Comparison of ENCODE assay signal across 20 mouse cellular contexts in genomic region chr7:141299175-141299574, GRCm38 (mm10). TPM values are rescaled to one million over a fixed set of nuclear protein-coding genes. Genes with fewer than 3 reads are reported as not detected.
DNase-seq lines count a peak whose midpoint lies in the region; ATAC-seq and TF ChIP-seq lines count a peak whose summit lies in the region.
"Had no signal": no experiment of that assay in that cellular context is flagged by ENCODE, and none has a peak within 500 bp of the region (broad histone marks: within the 10 kb centered on the region; RNA-seq: fewer than 3 reads in every experiment).

No protein-coding gene starts in this region.

- H3K36me3 ChIP-seq in liver, postnatal 0 days (replicated peaks; ENCODE audit: insufficient read depth, low read length) = peaks cover 21% of the 10 kb centered on the region; the same call in 1 of the 2 replicates
- H3K36me3 ChIP-seq in forebrain, embryonic 11.5 days (ENCODE audit: control insufficient read depth, insufficient read depth, low read length) = peaks cover 4% of the 10 kb centered on the region; the same call in 1 of the 2 replicates

- WGBS in liver, postnatal 0 days (ENCODE audit: insufficient replicate concordance) = 88% methylated on average over 8 of the region's 8 CpGs
- 96% methylated on average over 8 of the region's 8 CpGs for WGBS in forebrain, embryonic 11.5 days

- no peak overlapping the region for H3K4me2 ChIP-seq in liver, postnatal 0 days (ENCODE audit: low read depth, low read length)
- no peak overlapping the region for H3K4me2 ChIP-seq in forebrain, embryonic 11.5 days (ENCODE audit: low read depth, low read length, severe bottlenecking)
- H3K4me2 ChIP-seq: heart, embryonic 12.5 days; hindbrain, embryonic 15.5 days had no signal

- H3K27me3 ChIP-seq in liver, postnatal 0 days (ENCODE audit: insufficient read depth, low read length) = peaks cover 16% of the 10 kb centered on the region
- peaks cover 18% of the 10 kb centered on the region for H3K27me3 ChIP-seq in forebrain, embryonic 11.5 days (ENCODE audit: control insufficient read depth, insufficient read depth, low read length)

- no peak overlapping the region for H3K9ac ChIP-seq in liver, postnatal 0 days (replicated peaks)
- H3K9ac ChIP-seq in forebrain, embryonic 11.5 days (ENCODE audit: low read length) = no peak overlapping the region
- H3K9ac ChIP-seq: heart, embryonic 12.5 days; hindbrain, embryonic 15.5 days had no signal

- no peak for ATAC-seq in cerebellum, adult (ENCODE audit: insufficient number of reproducible peaks, low FRiP score, low TSS enrichment)
- no peak for ATAC-seq in liver, postnatal 0 days
- ATAC-seq in forebrain, embryonic 11.5 days (replicated peaks; ENCODE audit: low FRiP score) = no peak
- ATAC-seq: CD4-positive, CD25-positive, alpha-beta regulatory T cell, adult 4 months; forebrain, embryonic 14.5 days; intestine, embryonic 16.5 days had no signal

- no peak overlapping the region for H3K4me3 ChIP-seq in liver, postnatal 0 days (ENCODE audit: low read depth, low read length)
- H3K4me3 ChIP-seq in forebrain, embryonic 11.5 days (ENCODE audit: low read depth, low read length) = no peak overlapping the region
- H3K4me3 ChIP-seq: embryonic facial prominence, embryonic 10.5 days; gastrocnemius, adult 2 months; heart, embryonic 12.5 days; hindbrain, embryonic 15.5 days had no signal

- no peak for TF ChIP-seq CTCF in liver, postnatal 0 days (IDR thresholded peaks at IDR 0.05; ENCODE audit: low read depth)

- TF ChIP-seq EP300 in liver, postnatal 0 days (IDR thresholded peaks at IDR 0.05; ENCODE audit: low read depth) = no peak

- H3K4me1 ChIP-seq in liver, postnatal 0 days (ENCODE audit: insufficient read depth) = peaks cover 13% of the 10 kb centered on the region
- H3K4me1 ChIP-seq in forebrain, embryonic 11.5 days (replicated peaks; ENCODE audit: control insufficient read depth, insufficient read depth, low read length) = peaks cover 3% of the 10 kb centered on the region

- H3K27ac ChIP-seq in liver, postnatal 0 days (ENCODE audit: low read depth) = no peak overlapping the region
- H3K27ac ChIP-seq in forebrain, embryonic 11.5 days (ENCODE audit: low read depth, low read length) = no peak overlapping the region
- H3K27ac ChIP-seq: embryonic facial prominence, embryonic 10.5 days; gastrocnemius, adult 2 months; hindbrain, embryonic 15.5 days had no signal

- peak; percentile 69 for DNase-seq in cerebellum, adult 11 months
- peak; percentile 36 to 53 for DNase-seq in right cerebral cortex, postnatal 10 days (ENCODE audit: low spot score in 2 of 2)
- DNase-seq in right cerebral cortex, postnatal 36 days (ENCODE audit: low spot score in 2 of 2) = no peak
- peak; percentile 85 to 88 for DNase-seq in cerebellum, postnatal 10 days
- DNase-seq in urinary bladder, postnatal 25 days (ENCODE audit: low spot score) = no peak
- DNase-seq in liver, postnatal 0 days = no peak
- DNase-seq in forebrain, embryonic 11.5 days (ENCODE audit: low spot score) = no peak
- DNase-seq: adrenal gland, postnatal 10 days; B cell, adult 2 months; gastrocnemius, adult 2 months; gastrocnemius, postnatal 25 days had no signal

- H3K9me3 ChIP-seq in liver, postnatal 0 days (ENCODE audit: low read length) = no peaks in the 10 kb centered on the region
- no peaks in the 10 kb centered on the region for H3K9me3 ChIP-seq in forebrain, embryonic 11.5 days (ENCODE audit: control insufficient read depth, low read length)
- H3K9me3 ChIP-seq: embryonic facial prominence, embryonic 10.5 days; G1E; heart, embryonic 12.5 days; hindbrain, embryonic 15.5 days had no signal

RNA-seq across cellular contexts. Expression of gene Drd4, which starts 7.4 kb away (rescaled TPM):
- not detected in 2 replicates for polyA plus RNA-seq in liver, postnatal 0 days (2015; fragmentation: Nextera tagmentation; extraction: Ambion mirVana)
- 0.24 and 0.43 TPM in 2 replicates for polyA plus RNA-seq in forebrain, embryonic 11.5 days (2014; fragmentation: Nextera tagmentation; extraction: Ambion mirVana)
- polyA plus RNA-seq: CD4-positive, CD25-positive, alpha-beta regulatory T cell, adult 4 months; G1E had no signal

RNA-seq across cellular contexts. Expression of gene Sct, which starts 20.2 kb away (rescaled TPM):
- not detected in 2 replicates for polyA plus RNA-seq in liver, postnatal 0 days (2015; fragmentation: Nextera tagmentation; extraction: Ambion mirVana)
- polyA plus RNA-seq in forebrain, embryonic 11.5 days (2014; fragmentation: Nextera tagmentation; extraction: Ambion mirVana) = 2.5 TPM in 2 replicates
- polyA plus RNA-seq: CD4-positive, CD25-positive, alpha-beta regulatory T cell, adult 4 months; G1E had no signal

RNA-seq across cellular contexts. Expression of gene Cdhr5, which starts 22.6 kb away (rescaled TPM):
- polyA plus RNA-seq in liver, postnatal 0 days (2015; fragmentation: Nextera tagmentation; extraction: Ambion mirVana) = 1.1 and 1.3 TPM in 2 replicates
- polyA plus RNA-seq in forebrain, embryonic 11.5 days (2014; fragmentation: Nextera tagmentation; extraction: Ambion mirVana) = not detected in 2 replicates
- polyA plus RNA-seq: CD4-positive, CD25-positive, alpha-beta regulatory T cell, adult 4 months; forebrain, embryonic 14.5 days; G1E; heart, embryonic 12.5 days; hindbrain, embryonic 11.5 days; hindbrain, embryonic 15.5 days had no signal

RNA-seq across cellular contexts. Expression of gene Deaf1, which starts 28.3 kb away (rescaled TPM):
- 10.7 and 11.9 TPM in 2 replicates for polyA plus RNA-seq in liver, postnatal 0 days (2015; fragmentation: Nextera tagmentation; extraction: Ambion mirVana)
- 74.2 and 80.8 TPM in 2 replicates for polyA plus RNA-seq in forebrain, embryonic 11.5 days (2014; fragmentation: Nextera tagmentation; extraction: Ambion mirVana)

RNA-seq across cellular contexts. Expression of gene Tmem80, which starts 28.4 kb away (rescaled TPM):
- polyA plus RNA-seq in liver, postnatal 0 days (2015; fragmentation: Nextera tagmentation; extraction: Ambion mirVana) = 9.2 and 11.9 TPM in 2 replicates
- 33.2 and 33.5 TPM in 2 replicates for polyA plus RNA-seq in forebrain, embryonic 11.5 days (2014; fragmentation: Nextera tagmentation; extraction: Ambion mirVana)

Comparison
In these comparisons a context has a peak if more than half of its experiments do, and no peak if none do; other contexts are left out.
1. DNase-seq: peak in cerebellum, adult 11 months (single experiment), right cerebral cortex, postnatal 10 days (2 of 2) and cerebellum, postnatal 10 days (2 of 2); none in right cerebral cortex, postnatal 36 days (0 of 2), urinary bladder, postnatal 25 days (single experiment), liver, postnatal 0 days (single experiment) and forebrain, embryonic 11.5 days (single experiment).